Mouse (Mus musculus) natural killer cell, adult 2 months (primary cell): ENCODE measurements at regions not wholly inside any gene's neighbourhood (a gene's known extent, or its start where the extent isn't known, plus 50 kb on each side); places are given as distances from the start of the nearest gene placed in this dataset.
"Not testable (repeated sequence)": the region's sequence is repeated elsewhere in the genome, so short reads cannot be mapped to it uniquely, and the experiment has no call there.

Experiments used
- DNase-seq, 2 experiments: peaks; one replicate each; pipeline ENCODE4 v3.0.0; 2022; ENCODE audit warnings: low spot score in 2 of 2

DNA sequence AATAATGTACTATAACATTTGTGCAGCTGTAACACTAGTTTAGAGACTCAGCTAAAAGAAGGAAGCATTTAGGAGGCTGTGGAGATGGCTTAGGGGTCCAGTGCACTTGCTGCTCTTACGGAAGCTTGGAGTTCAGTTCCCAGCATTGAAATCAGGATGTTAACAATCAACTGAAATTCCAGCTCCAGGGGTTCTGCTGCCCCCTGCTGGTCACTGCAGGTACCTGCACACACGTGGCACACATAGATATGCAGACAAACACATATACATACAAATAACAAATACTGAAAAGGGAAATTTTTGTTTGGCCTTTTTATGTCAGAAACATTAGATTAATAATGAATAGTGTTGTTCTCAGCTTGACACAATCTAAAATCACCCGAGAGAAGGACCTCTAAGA, 322.5 kb downstream of the Ajap1 start:
- DNase-seq, result no peak

DNA sequence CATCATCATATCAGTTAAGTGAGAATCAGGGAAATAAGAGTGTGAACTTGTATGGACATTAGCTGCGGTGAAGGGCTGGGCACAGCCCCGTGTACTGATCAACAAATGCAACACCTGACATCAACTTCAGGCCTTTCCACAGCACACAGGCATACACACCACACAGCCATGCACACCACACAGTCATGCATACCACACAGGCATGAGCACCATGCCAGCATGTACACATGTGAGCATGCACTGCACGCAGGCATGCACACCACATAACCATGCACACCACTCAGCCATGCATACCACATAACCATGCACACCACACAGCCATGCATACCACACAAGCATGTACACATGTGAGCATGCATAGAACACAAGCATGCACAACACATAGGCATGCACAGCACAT, 325.0 kb downstream of the Ajap1 start:
- DNase-seq, result no peak

DNA sequence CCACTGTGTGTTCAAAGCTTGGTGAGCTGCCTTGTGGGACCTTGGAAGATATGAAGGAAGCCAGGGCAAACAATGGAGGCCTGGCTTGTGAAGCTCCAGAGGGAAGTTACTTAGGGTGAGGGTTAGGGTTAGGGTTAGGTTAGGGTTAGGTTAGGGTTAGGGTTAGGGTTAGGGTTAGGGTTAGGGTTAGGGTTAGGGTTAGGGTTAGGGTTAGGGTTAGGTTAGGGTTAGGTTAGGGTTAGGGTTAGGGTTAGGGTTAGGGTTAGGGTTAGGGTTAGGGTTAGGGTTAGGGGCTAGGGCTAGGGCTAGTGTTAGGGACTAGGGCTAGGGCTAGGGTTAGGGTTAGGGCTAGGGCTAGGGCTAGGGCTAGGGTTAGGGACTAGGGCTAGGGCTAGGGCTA, 329.7 kb downstream of the Ajap1 start:
- DNase-seq, result not testable (repeated sequence)

DNA sequence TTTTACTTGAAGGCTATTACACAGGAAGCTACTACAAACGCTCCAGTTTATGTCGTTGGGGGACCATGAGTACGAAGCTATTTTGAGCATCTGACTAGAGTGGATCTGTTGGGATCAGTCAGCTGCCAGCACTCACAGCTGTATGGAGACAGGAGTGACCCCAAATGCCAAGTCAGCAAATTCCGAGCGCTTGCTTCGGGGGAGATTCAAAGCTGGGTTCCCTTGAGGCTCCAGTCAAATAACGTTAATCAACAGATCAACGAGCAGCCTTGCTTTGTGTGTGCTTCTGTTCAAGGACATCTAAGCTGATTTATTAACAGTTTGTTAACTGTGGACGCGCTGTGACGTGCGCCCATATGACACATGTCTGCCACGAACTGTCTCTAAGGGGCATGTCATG, 349.5 kb downstream of the Ajap1 start:
- DNase-seq, result no peak

DNA sequence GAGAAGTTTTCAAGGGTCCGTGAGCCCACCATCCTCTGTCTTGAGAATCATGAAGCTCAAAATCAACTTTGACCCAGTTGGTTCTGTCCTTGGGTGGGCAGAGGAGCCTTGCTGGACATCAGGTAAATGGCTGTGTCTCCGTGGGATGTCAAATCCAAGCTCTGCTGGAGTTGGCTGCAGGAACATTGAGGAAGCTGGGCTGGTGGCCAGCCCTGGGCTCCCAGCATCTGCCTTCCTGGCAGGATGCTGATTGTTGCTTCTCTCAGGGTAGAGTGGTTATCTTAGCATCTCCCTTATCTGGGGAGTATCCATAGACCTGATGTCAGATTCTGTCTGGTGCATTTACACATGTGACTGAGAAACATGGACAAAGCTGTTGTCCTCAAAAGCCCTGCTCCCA, 353.3 kb downstream of the Ajap1 start:
- DNase-seq, result no peak

DNA sequence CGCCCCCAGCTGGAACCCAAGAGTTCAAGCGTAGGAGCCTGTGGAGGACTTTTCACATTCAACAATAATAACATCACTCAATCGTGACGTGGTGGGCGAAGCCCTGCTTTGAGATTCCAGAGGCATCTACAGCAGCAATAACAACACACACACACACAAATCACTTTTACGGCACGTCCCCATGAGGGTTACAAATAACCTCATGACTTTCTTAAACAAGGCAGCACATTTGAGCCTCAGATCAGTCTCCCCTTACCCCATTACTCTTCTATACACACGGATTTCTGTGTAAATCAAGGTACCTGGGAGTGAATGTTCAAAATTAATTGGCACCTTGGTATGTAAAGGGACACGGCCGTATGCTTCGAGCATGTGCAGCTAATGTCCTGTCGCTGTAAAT, 354.4 kb downstream of the Ajap1 start:
- DNase-seq, result no peak

DNA sequence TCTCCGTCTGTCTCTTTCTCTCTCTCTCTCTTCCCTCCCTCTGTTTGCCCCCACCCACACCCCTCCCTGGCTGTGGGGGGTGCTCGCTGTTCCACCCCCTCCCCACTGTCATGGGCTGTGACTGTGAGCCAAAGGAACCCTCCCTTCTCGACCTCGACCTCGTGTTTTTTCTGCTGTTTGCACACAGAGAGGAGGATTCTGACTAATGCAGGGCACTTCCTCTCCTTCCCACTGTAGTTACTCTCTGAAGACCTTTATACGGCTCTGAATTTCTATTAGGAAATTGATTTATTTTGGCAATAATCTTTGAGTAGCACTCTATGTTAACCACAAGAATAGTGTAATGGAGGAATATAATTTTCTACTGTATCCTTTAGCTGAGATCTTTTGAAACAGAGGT, 362.1 kb downstream of the Ajap1 start:
- DNase-seq, result no peak

DNA sequence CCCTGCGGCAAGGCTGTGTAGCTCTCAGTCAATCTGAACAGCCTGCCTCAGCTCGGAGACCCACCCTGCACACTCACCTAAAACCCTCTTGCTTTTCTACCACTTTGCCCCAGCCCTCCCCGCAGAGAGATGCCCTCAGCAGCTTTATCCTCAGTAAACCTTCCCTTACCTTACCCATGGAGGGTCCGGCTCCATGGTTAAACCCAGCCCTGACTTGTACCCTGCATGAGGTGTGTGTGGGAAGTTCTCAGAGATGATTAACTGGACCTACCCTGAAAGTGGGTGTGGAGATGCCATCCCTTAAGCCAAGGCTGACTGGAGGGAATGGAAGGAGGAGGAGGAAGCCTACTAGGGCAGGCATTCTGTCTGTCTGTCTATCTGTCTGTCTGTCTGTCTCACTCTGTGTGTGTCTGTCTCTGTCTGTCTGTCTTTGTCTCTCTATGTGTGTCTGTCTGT, 362.9 kb downstream of the Ajap1 start:
- DNase-seq, result no peak

DNA sequence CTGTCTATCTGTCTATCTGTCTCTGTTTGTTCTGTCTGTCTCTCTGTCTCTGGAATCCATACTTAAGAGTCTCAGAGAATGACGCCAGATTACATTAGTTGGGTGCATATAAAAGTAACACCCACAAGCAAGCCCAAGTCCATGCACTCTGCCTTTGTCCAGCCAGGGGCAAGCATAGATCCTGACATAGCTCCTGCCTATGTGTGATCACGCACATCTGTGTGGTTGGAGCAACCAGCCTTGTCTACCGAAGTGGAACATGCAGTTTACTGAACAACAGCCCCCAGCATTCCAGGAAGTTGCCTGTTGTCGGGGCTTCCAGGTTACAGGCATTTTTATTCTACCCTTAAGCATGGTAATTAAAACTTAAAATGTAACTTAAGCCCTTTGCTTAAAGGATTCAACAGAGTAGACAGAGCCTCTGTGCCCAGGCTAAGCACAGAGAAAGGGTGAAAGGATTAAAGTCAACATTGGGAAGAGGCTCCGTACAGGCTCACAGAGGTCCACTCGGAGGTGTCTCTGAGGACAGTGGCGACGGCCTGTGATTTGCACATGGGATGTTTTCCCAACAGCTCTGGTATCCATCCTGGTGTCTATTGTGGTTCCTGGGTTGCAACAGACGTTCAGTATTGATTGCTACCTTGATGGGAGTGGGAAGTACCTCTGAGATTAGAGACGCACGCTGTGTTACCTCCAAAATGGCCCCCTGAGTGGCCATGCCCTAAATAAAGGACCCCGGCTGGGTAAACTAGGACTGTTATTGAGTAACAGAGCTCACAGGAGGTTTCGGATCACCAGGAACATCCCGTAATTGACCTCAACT, 363.6 kb downstream of the Ajap1 start:
- no peak for DNase-seq

DNA sequence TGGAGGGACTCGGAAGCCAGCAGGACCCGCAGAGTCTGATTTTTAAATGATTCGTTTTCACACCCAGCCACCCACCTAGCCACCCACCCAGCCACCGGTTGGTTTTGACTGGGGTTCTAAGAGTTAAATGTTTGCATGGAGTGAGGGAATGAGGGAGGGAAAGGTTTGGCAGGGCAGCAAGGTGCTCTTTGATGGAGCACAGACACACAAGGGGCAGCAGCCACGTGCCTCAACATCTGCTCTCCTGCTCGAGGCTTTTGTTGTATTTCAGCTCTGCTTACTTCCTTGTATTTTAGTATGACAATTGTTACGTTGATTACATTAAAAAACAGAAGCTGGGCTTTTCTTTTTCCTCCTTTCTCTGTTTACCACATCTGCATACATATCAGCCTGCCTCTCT, 367.6 kb downstream of the Ajap1 start:
- DNase-seq, result no peak

DNA sequence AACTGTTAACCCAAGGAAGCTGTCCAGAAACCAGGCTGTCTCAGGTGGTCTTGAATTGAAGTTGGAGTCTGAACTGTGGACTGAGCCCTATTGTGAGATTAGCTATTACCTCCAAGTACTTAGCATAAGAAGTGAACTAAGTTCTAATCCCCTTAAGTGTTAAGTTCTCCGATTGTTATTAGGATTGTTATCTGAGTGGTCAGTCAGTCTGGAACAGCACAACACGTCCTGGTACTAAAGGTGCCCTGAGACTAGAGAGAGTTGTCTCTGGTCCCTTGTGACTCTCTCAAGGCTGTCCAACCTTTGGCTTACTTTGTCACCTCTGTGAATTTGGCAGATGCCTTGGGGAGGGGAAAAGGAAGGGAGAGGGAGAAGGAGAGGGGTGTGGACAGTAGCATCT, 369.0 kb downstream of the Ajap1 start:
- DNase-seq, result no peak

DNA sequence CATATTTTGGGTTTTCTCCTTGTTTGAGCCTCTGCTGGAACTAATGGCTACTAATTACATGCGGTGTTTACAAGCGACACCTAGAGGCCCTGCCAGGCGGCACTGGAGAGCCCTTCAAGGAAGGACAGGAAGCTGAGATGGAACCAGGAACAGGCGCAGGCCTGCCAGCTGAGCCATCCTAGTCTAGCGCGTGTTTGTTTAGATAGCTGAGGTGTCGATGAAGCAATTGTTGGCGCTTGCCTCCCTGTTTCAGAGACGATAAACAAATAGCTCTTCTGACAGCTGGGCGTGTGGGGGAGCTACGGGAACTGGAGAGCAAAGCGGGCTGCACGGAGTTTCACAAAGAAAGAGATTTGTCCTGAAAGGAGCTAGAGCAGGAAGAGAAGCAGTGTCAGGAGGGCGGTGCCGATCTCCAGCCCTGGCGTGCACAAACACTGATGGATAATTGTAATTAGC, 372.3 kb downstream of the Ajap1 start:
- no peak for DNase-seq

DNA sequence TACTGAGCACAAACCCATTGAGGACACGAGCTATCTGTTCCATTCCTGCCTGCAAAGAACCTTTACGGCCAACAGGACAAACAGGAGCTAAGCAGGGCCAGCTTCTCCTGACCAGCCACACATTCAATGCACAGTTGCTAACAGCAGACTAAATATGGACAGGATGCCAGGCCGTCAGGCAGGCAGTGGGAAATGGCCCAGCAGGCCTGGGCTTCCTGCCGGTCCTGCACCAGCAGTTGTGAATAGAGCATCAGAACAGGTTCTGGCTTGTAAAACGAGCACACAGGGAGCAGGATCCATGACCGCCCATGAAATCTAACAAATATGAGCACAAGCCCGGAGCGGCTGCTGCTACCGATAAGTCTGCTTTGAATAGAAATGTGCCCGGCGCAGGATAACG, 384.0 kb downstream of the Ajap1 start:
- no peak for DNase-seq

DNA sequence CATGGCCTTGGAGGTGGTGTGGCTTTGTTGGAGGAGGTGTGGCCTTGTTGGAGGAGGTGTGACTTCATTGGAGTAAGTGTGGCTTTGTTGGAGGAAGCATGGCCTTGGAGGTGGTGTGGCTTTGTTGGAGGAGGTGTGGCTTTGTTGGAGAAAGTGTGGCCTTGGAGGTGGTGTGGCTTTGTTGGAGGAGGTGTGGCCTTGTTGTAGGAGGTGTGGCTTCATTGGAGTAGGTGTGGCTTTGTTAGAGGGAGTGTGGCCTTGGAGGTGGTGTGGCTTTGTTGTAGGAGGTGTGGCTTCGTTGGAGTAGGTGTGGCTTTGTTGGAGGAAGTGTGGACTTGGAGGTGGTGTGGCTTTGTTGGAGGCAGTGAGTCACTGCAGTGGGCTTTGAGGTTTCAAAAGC, 385.0 kb downstream of the Ajap1 start:
- no peak for DNase-seq

DNA sequence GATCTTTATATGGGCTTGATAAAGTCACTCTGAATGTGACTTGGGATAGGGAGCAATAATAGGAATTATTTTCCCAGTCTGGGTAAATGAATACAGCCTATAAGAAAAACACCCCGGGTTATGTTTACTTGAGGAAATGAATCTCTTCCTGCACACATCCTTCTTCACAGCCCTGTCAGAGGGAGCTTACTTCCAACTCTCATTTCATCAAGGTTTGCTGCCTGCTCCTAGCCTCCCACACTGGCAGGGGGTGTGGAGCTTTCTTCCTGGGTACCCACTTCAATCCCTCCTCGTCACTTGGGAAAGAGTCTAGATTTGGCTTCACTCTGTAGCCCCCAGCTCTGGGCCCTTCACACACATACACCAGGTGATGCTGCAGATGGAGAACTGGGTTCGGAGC, 389.5 kb downstream of the Ajap1 start:
- DNase-seq, result no peak

DNA sequence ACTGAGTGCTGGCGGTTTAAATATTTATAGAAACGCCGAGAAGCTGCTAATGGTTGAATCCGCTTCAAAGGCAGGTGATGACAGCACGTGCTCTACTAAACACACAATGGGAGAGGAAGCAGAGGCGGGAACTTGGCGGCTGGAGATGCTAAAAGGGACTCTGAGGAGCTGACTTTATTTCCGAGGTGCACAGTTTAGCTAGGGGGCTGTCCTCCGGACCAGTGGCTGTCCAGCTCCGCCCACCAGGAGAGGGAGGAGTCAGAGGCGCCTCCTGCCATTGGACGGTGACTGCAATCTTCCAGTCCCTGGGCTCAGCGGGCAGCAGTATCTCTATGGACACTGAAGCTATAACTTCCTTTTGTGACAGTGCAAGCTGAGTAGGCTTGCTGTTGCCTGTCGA, 400.4 kb downstream of the Ajap1 start:
- no peak for DNase-seq

DNA sequence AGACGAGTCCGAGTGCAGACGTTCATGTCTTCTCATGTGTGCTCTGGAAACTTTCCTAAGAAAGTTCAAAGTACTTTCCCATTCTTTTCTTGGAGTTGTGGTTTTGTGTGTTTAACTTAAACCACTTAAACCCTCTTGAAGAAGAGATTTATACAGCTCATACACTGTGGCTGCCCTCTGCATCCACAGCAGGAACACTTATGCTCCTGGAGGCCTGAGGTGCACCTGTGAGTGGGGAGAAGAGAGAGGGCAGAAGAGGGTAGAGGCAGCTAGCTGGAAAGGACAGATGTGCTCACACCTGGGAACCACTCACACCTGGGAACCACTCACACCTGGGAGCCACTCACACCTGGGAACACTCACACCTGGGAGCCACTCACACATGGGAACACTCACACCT, 408.0 kb downstream of the Ajap1 start:
- DNase-seq, result no peak

DNA sequence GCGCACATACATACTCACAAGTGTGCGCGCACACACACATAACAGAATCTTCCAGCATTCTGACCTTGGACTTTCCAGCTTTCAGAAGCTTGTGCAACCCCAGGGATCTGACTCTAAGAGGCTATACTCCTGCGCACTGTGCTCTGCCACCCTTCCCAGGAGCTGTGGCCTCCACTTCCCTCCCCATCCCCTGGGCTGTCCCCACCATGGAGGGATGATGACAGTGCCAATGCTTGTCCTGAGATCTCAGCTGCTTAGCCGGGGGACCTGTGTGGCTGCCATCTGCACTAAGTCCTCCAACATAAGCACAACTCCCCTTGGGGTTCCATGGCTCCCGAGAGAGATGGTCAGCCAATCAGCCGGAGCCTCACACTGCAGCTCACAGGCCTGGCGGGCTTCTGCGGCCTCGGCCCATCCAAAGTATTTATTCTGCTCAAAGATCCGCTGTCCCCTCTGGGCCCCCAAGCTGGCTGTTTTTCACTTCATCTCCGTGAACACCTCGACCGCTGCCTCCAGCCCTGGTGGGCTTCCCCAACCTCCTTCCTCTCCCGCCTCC, 412.3 kb downstream of the Ajap1 start:
- no peak for DNase-seq

DNA sequence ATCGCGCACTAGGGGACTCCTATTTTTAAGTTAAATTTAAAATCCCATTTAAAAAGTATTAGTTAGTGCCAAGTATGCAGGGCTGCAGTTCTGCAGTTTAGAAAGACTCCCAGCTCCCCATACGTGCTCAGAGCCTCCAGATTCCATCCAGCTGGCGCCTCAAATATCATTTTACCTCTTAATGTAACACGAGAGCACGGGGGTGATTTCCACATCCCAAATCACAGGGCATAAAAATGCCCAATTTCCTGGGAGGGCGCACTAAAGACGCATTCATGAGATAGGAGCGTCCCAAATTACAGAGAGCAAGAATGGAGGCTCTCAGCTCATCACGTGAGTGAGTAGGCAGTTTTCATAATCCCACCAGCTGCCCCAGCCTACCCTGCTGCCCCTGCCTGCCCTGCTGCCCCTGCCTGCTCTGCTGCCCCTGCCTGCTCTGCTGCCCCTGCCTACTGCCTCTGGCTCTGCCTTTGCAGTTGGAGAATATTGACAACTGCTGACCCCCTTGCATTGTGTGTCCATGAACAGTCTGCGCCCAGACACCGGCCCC, 414.1 kb downstream of the Ajap1 start:
- no peak for DNase-seq

DNA sequence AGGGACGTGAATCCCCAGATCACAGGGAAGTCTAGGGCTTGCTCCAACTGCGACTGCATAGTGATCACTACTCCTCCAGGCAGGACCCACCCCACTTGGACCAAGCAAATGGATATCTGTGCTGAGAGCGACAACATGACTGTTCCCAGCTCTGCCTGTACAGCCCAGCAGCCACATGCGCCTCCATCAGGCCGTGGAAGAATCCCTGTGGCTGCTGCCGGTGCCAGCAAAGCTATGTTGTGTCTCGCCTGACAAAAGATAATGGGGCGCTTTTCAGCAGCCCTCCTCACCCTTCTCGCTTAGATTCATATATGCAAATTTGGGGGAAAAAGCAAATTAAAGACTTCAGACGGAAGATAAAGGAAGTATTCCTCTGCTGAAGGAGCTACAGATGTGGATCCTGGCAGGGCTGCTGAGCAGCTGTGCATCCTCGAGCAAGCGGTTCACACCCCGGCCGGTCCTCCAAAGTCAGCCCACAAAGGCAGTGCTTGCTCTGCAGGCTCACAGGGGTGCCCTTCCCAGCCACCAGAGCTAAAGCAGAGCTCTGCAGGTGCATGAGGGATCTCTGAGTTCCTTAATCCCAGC, 418.5 kb downstream of the Ajap1 start:
- no peak for DNase-seq

DNA sequence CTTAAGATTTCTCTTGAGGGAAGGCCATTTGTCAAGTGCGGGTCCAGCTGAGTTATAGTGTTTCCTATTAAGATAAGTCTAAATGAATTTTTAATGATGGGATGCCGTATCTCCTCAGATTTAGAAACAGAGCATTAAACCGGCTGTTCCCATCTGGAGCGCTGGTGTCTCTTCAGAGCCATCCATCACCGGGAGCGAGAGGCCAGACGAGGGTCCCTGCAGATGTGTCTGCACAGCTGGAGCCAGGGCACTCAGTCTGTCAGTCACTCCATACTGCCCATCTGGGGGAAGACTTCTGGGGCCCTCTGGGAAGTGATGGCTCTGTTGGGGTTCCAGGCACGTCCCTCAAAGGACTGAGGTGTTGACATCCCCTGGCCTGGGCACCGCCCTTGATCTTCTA, 419.2 kb downstream of the Ajap1 start:
- no peak for DNase-seq

DNA sequence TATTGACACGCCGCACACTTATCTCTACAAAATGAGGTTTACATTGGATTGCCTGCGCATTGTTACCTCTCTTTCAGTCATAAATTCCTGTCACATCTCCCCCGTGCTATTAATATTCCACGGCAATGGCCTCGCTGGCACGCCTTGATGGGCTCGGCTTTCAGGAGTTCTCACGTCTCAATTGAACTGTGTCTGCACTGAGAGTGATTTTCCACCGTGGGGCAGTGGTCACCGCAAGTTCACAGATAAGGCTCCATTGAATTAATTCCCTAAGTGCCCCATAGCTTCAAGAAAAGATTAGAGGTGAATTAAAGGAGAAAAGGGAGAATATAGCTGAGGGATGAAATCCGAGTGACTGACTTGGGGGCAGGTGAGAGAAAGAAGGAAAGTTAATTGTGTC, 424.5 kb downstream of the Ajap1 start:
- no peak for DNase-seq

DNA sequence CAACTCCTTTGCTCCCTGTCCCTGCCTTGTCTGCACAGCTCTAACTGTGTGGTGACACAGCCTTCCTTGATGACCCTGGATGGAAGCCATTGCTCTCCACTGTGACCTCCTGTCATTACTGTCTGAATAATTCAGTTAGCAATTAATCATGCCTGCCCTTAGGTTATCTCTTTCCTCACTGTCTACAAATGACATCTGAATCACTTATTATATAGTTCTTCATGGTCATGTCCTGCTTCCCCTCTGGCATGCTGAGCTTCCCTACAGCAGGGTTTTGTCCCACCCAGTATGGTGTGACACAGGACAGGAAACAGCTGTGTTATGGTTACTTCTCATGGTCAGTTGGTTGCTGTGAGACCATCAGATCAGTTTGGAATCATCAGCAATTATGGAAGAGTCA, 458.9 kb downstream of the Ajap1 start:
- no peak for DNase-seq
